Mouse (Mus musculus) embryo, embryonic 10 days (tissue): ENCODE data around the gene Ccdc89.

Source experiments
- DNase-seq: peaks from one replicate; pipeline ENCODE4 v3.0.0-alpha.2; 2015; ENCODE audit warnings: low spot score

Gene Ccdc89

GRCm38 (mm10) chr7:90426020-90427001, at the start of gene Ccdc89:
TSS of gene Ccdc89 (plus strand) at chr7:90426577.
- peak; percentile 87 for DNase-seq

GRCm38 (mm10) chr7:90384411-90384810, 42.0 kb upstream of the Ccdc89 start:
- no peak for DNase-seq

- peak; percentile 38 for DNase-seq
These were observed 39.4 kb upstream of the Ccdc89 start for GRCm38 (mm10) chr7:90386885-90387459.

DNA sequence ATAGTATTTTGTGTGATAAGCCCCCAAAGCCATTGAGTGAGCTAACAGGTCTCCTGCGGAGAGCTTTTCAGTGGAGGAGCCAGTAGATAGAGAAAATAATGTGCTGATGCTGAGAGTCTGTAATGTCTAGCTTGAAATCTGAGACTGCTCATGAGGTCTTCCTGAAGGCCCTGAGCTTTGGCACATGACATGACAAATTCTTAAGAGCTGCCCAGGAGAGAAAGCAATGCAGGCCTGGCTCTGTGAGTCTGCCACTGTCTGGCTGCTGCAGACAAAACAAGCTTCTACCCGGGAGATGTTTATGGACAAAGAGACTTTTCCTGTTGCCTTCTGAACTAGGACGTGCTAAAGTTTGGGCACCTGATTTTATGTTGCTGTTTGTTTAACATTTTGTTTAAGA, 36.6 kb upstream of the Ccdc89 start:
- DNase-seq: peak; percentile 35

DNA sequence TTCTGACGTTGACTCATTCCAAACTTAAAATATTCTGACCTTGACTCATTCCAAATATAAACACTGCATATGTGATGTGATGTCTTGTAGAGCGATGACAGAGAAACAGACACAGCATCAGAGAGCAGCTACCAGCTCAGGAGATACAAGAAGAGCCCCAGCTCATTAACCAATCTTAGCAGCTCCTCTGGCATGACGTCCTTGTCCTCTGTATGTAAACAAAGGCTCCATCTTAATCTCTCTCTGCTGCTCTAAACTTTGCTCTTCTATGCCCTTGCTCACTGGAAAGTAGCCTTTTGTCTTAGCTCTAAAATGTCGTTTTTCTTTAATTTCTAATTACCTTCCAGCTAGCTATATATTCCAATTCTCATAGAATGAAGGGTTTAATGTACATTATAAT, 31.3 kb upstream of the Ccdc89 start:
- DNase-seq: no peak

GRCm38 (mm10) chr7:90395928-90396327, 30.4 kb upstream of the Ccdc89 start:
- DNase-seq: no peak

- peak; percentile 71 for DNase-seq
These were observed 16.4 kb upstream of the Ccdc89 start for GRCm38 (mm10) chr7:90409934-90410333.

GRCm38 (mm10) chr7:90427006-90427405, 629 bp downstream of the Ccdc89 start:
- no peak for DNase-seq

GRCm38 (mm10) chr7:90432221-90432620, 5.8 kb downstream of the Ccdc89 start:
- DNase-seq: no peak

DNA sequence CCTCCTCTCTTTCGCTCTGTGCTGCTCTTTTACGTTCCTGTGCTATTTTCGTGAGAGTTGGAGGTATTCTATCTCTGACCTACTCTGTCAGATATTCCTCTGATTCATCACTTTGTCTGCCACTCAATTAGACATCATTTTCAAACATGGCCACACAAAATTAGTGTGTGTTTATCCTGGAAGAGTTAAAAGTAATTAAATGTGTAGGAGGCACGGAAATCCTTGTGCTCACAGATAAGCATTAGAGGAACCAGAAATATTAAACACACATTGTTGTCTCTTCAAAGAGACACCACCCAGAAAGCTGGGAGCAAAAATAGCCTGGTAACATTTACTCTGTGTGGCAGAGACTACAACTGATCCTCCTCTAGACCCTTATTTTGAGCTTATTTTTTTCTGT, 13.7 kb downstream of the Ccdc89 start:
- DNase-seq: no peak

- DNase-seq: no peak
These were observed 15.7 kb downstream of the Ccdc89 start for GRCm38 (mm10) chr7:90442070-90442469.

DNA sequence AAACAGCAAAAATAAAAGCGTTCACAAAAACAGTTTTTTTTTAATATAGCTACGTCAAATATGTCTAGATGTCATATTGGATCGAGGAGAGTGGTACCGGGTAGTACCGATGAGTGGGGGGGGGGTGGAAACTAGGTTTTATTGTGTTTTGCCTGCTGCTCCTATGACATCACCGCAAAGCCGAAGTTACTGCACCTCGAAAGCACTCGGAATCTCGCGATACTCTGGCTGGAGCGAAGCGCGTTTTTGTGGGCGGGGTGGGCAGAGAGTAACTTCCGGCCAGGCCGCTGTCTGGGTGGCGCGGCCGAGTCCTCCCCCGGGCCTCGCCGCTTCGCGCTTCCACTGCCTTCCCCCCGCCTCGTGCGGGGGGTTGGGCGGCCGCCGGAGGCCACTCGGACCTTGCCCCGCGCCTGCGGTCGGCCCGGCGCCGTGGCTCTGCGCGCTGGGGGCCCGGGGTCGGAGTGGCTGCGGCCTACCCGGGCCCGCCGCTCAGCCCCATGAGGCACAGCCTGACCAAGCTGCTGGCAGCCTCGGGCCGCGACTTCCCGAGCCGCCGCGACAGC, 16.2 kb downstream of the Ccdc89 start, which contains the start of gene Crebzf:
Crebzf (plus strand) TSS at position 212 of the 563 bp plus-strand sequence.
- peak; percentile 98 for DNase-seq

GRCm38 (mm10) chr7:90443101-90444091, 17.0 kb downstream of the Ccdc89 start:
- DNase-seq: peak; percentile 70

GRCm38 (mm10) chr7:90444206-90444605, 17.8 kb downstream of the Ccdc89 start:
- DNase-seq: peak; percentile 25

DNA sequence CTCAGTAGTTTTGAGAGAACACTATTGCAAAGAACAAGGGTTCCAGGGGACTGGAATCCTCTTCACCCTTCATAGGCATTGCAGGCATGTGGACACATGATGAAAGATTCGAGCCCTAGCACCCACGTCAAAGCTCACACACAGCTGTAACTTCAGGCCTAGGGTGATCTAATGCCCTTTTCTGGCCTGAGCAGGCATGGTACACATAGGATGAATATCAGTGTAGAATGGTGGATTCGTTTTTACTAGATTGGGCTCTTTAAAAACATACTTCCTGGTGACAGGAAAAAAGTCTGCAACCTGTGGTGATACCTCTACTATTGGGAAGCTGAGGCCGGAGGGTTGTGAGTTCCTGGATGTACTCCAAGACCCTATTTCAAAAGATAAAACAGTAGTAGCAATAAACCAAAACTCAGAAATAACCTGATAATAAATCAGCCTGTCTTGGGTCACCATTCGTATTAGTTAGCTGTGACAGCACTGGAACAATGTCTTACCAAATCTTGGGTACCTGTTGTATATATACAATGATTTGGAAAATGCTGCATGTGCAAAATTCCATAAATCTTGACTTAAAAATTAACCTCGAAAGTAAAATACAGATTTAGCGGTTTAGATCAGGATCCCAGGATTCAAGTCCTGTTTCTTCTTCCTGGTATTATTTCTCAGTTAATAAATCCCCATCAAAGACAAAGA, 29.9 kb downstream of the Ccdc89 start:
- DNase-seq: no peak

DNA sequence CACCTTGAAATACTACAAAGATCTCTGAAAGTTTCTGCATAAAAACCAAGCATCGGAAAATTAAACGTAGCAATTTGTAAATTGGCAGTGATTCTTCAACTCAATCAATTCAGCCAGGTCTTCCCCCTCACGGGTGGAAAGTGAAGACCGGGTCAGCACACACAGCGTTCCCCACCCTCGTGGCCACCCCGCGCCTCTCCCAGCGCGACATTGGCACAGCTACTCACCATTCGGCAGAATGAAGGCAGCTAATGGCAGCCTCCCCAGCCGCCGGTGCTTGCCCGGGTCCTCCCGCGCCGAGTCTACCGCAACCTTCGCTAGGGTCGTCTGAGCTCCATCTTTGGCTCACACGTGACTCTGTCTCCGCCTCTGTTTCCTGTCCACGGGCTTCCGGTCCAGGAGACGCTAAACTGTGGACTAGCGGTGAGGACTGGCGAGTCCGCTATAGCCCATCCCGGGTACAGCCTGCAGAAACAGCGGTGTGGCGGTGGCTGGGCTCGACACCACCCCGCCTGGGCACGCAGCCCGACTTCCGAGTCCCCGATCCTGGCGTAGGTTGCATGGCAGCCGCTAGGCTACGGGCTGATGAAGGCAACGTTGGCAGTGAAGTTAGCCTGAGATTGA, 30.6 kb downstream of the Ccdc89 start, which contains the start of gene Tmem126a:
Tmem126a (minus strand) TSS at position 385 of the 624 bp plus-strand sequence.
- DNase-seq: peak; percentile 93

GRCm38 (mm10) chr7:90457517-90457916, 31.1 kb downstream of the Ccdc89 start:
- DNase-seq: peak; percentile 40

DNA sequence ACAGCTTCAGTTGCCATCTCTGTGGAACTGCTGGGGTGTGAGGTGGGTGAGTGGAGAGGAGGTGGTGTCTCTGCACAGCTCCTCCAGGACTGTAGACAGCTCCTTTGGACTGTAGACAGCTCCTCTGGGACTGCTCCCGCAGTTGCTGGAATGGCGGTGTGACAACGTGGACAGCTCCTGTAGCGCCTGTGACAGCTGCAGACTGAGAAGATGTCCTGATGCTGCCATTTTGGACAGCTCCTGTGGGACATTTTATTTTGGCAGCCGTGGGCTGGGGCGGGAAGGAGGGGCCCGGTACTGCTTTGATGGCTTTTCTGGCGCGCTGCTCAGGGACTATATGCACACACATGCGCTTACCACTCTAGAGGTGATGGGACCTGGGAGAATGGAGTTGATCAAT, 34.0 kb downstream of the Ccdc89 start:
- no peak for DNase-seq

- DNase-seq: peak; percentile 54
These were observed 34.6 kb downstream of the Ccdc89 start for GRCm38 (mm10) chr7:90460930-90461329.

GRCm38 (mm10) chr7:90461441-90461840, 35.1 kb downstream of the Ccdc89 start:
- no peak for DNase-seq
